ENCODE assay signal across 7 mouse cellular contexts in genomic region chr10:79788386-79789158, GRCm38 (mm10). TPM values are rescaled to one million over a fixed set of nuclear protein-coding genes. Genes with fewer than 3 reads are reported as not detected.
A peak's percentile ranks its signal among the peaks of the same experiment; 100 is the strongest.
DNase-seq lines count a peak whose midpoint lies in the region; ATAC-seq and TF ChIP-seq lines count a peak whose summit lies in the region.

No protein-coding gene starts in this region.

- 38% methylated on average over 7 of the region's 7 CpGs for WGBS in neural tube, embryonic 15.5 days
- 12% methylated on average over 7 of the region's 7 CpGs for WGBS in liver, embryonic 14.5 days (ENCODE audit: insufficient replicate concordance)

- TF ChIP-seq CTCF in liver, embryonic 14.5 days (IDR thresholded peaks at IDR 0.05; ENCODE audit: low read depth): peak; percentile 85

- H3K9ac ChIP-seq in neural tube, embryonic 15.5 days (replicated peaks): no peak overlapping the region
- H3K9ac ChIP-seq in liver, embryonic 14.5 days (replicated peaks): no peak overlapping the region

- no peak overlapping the region for H3K4me2 ChIP-seq in neural tube, embryonic 15.5 days
- H3K4me2 ChIP-seq in liver, embryonic 14.5 days (ENCODE audit: low read depth): no peak overlapping the region

- no peak for TF ChIP-seq EP300 in liver, embryonic 14.5 days (IDR thresholded peaks at IDR 0.05; ENCODE audit: low read depth)

- peak; percentile 82 for DNase-seq in neural tube, embryonic 10.5 days (ENCODE audit: extremely low spot score, low spot score)
- DNase-seq in ZHBTc4 (ENCODE audit: low read depth, low spot score): peak; percentile 76
- peak; percentile 67 to 82 for DNase-seq in cerebellum, postnatal 4 days (ENCODE audit: low spot score in 2 of 2)
- DNase-seq in heart, postnatal 4 days: peak; percentile 88
- peak in 1 of 3 experiments; percentile 51 for DNase-seq in liver, embryonic 14.5 days (ENCODE audit: low read depth in 3 of 3, low spot score in 3 of 3)
- DNase-seq in retina, embryonic 14.5 days (ENCODE audit: low spot score): peak; percentile 87

- H3K4me3 ChIP-seq in neural tube, embryonic 15.5 days (replicated peaks): no peak overlapping the region
- H3K4me3 ChIP-seq in liver, embryonic 14.5 days (ENCODE audit: insufficient read depth in 1 of 2, low read depth in 2 of 2, low read length in 2 of 2): no peak overlapping the region

- no peaks in the 10 kb centered on the region for H3K36me3 ChIP-seq in neural tube, embryonic 15.5 days
- H3K36me3 ChIP-seq in liver, embryonic 14.5 days (replicated peaks; ENCODE audit: control insufficient read depth, insufficient read depth, low read depth): no peaks in the 10 kb centered on the region

- 0 out of 2 replicates have a peak, but pooled peaks cover 5% of the 10 kb centered on the region for H3K27me3 ChIP-seq in neural tube, embryonic 15.5 days (replicated peaks)
- H3K27me3 ChIP-seq in liver, embryonic 14.5 days (ENCODE audit: control insufficient read depth, insufficient read depth, low read length): peaks cover under 1% of the 10 kb centered on the region; the same call in 1 of the 2 replicates

- no peak overlapping the region for H3K27ac ChIP-seq in neural tube, embryonic 15.5 days (replicated peaks)
- no peak overlapping the region for H3K27ac ChIP-seq in liver, embryonic 14.5 days

- peaks cover 9% of the 10 kb centered on the region for H3K4me1 ChIP-seq in neural tube, embryonic 15.5 days
- no peaks in the 10 kb centered on the region; a peak in 1 of 4 replicates for H3K4me1 ChIP-seq in liver, embryonic 14.5 days (replicated peaks; ENCODE audit: control insufficient read depth in 2 of 2, insufficient read depth in 2 of 2, low read length in 1 of 2)

- ATAC-seq in neural tube, embryonic 15.5 days (ENCODE audit: low FRiP score): no peak
- ATAC-seq in liver, embryonic 14.5 days (ENCODE audit: insufficient read depth): no peak

- no peaks in the 10 kb centered on the region for H3K9me3 ChIP-seq in neural tube, embryonic 15.5 days (replicated peaks)
- H3K9me3 ChIP-seq in liver, embryonic 14.5 days (ENCODE audit: control insufficient read depth, low read length): no peaks in the 10 kb centered on the region

RNA-seq across cellular contexts. Expression of gene Prss57, which starts 2.2 kb away (rescaled TPM):
- 0.14 and 10.2 TPM in 2 replicates for polyA plus RNA-seq in neural tube, embryonic 15.5 days (2015; fragmentation: Nextera tagmentation; extraction: Ambion mirVana)
- not detected for total RNA-seq in heart, postnatal 4 days (2021)
- polyA plus RNA-seq in liver, embryonic 14.5 days (2012; rRNA removed): 1.6 TPM in 2 replicates
- 3.2 and 4.9 TPM in 2 replicates for polyA plus RNA-seq in liver, embryonic 14.5 days (2014; fragmentation: Nextera tagmentation; extraction: Ambion mirVana)

RNA-seq across cellular contexts. Expression of gene Palm, which starts 4.8 kb away (rescaled TPM):
- polyA plus RNA-seq in neural tube, embryonic 15.5 days (2015; fragmentation: Nextera tagmentation; extraction: Ambion mirVana): 227 and 256 TPM in 2 replicates
- 10 to 100 TPM; 78.5 to 88.6 TPM for total RNA-seq in heart, postnatal 4 days (2021)
- polyA plus RNA-seq in liver, embryonic 14.5 days (2012; rRNA removed): 3.4 and 3.5 TPM in 2 replicates
- polyA plus RNA-seq in liver, embryonic 14.5 days (2014; fragmentation: Nextera tagmentation; extraction: Ambion mirVana): 4.0 and 4.1 TPM in 2 replicates

RNA-seq across cellular contexts. Expression of gene Fstl3, which starts 11.5 kb away (rescaled TPM):
- polyA plus RNA-seq in neural tube, embryonic 15.5 days (2015; fragmentation: Nextera tagmentation; extraction: Ambion mirVana): 2.6 and 4.5 TPM in 2 replicates
- total RNA-seq in heart, postnatal 4 days (2021): 10 to 100 TPM; 10.3 TPM
- polyA plus RNA-seq in liver, embryonic 14.5 days (2012; rRNA removed): 0.54 and 0.56 TPM in 2 replicates
- polyA plus RNA-seq in liver, embryonic 14.5 days (2014; fragmentation: Nextera tagmentation; extraction: Ambion mirVana): 0.18 and 0.23 TPM in 2 replicates

RNA-seq across cellular contexts. Expression of gene Rnf126, which starts 21.8 kb away (rescaled TPM):
- 108 and 110 TPM in 2 replicates for polyA plus RNA-seq in neural tube, embryonic 15.5 days (2015; fragmentation: Nextera tagmentation; extraction: Ambion mirVana)
- 10 to 100 TPM; 40.3 to 45.9 TPM for total RNA-seq in heart, postnatal 4 days (2021)
- 46.4 and 51.3 TPM in 2 replicates for polyA plus RNA-seq in liver, embryonic 14.5 days (2012; rRNA removed)
- 27.7 and 33.7 TPM in 2 replicates for polyA plus RNA-seq in liver, embryonic 14.5 days (2014; fragmentation: Nextera tagmentation; extraction: Ambion mirVana)

RNA-seq across cellular contexts. Expression of gene Misp, which starts 32.2 kb away (rescaled TPM):
- 0.33 and 11.5 TPM in 2 replicates for polyA plus RNA-seq in neural tube, embryonic 15.5 days (2015; fragmentation: Nextera tagmentation; extraction: Ambion mirVana)
- under 1 TPM; 0.14 to 0.45 TPM for total RNA-seq in heart, postnatal 4 days (2021)
- polyA plus RNA-seq in liver, embryonic 14.5 days (2012; rRNA removed): 0.13 and 0.18 TPM in 2 replicates
- 0.41 TPM in 1 of 2 replicates, not detected in the other for polyA plus RNA-seq in liver, embryonic 14.5 days (2014; fragmentation: Nextera tagmentation; extraction: Ambion mirVana)

Comparison
In these comparisons a context has a peak if more than half of its experiments do, and no peak if none do; other contexts are left out.
1. RNA of gene Palm, which starts 4.8 kb away (polyA plus RNA-seq): 227 to 256 TPM in neural tube, embryonic 15.5 days; 3.4 to 4.1 TPM in liver, embryonic 14.5 days; every median in the first group is over 10 times any median in the second.